Mouse (Mus musculus): ENCODE results near the gene Fkbp10.

Fkbp10 gene

DNA sequence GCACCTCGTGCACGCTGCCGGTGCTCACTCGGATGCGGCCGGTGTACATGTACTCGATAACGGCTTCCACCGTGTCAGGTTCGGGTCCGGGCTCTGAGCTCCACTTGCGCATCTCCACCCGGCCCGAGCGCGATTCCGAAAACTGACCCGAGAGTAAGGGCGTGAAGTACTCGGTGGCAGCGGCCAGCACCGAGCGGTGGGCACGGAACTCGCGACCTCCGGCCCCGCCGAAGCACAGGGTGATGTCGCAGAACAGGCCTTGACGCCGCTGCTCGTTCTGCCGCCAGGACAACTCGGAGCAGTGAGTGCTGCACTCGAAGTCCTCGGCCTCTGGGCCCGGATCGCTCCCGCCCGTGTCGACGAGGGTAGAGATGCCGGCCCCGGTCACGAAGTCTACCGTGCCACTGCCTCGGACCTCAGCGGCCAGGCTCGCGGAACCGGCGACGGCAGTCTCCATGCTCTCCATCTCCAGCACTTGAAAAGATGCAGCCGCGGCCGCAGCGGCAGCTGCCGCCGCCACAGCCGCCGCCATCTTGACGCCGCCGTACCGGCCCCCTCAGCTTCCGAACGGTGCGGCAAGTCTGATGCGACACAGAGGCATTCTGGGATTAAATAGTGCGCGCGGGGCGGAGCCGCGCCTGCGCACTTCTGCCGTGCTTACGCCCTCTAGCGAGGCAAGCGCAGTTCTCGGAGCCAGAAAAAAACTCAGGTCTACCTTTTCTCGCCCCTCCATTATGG is 56.9 kb downstream of the Fkbp10 start, which contains the start of gene Klhl11:
Gene Klhl11 (minus strand): TSS at position 545 of the 738 bp plus-strand sequence.
- DNase-seq: peak; percentile 90 to 94

DNA sequence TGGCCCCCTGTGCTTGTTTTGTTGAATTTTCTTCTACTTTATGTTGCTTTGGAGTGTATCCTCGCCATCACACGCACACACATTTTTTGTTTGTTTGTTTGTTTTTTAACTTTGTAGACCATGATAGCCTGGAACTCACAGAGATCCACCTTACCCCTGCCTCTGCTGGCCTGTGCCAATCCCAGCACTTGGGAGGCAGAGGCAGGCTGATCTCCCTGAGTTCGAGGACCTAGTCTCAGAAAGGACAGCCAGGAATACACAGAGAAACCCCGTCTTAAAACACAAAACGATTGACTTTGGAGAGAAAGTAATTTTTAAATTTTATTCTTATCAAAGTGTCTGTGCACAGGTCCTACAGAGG is 57.4 kb downstream of the Fkbp10 start:
- no peak for DNase-seq

All from kidney, postnatal 4 days (tissue).